Mouse (Mus musculus) kidney, embryonic 14.5 days (tissue): ENCODE measurements around the gene Tuba8. TPM values are rescaled to one million over a fixed set of nuclear protein-coding genes. Genes with fewer than 3 reads are reported as not detected.

ENCODE experiments used
- ATAC-seq: fragments of 200-750 bp; cut with Nextera tagmentation; 2 replicates; pipeline ENCODE4 v1.8.0; 2017; ENCODE audit warnings: moderate number of reproducible peaks, mild to moderate bottlenecking, moderate TSS enrichment, moderate library complexity; ENCODE audit not compliant: low FRiP score, low TSS enrichment
- H3K27ac ChIP-seq: fragments of 300-500 bp; sonication (generic); 2 replicates; pipeline ENCODE4 v1.5.1; 2014; ENCODE audit warnings: low read depth, mild to moderate bottlenecking, low read length, moderate library complexity, mixed read lengths
- H3K27me3 ChIP-seq: fragments of 300-500 bp; sonication (generic); 2 replicates; pipeline ENCODE4 v1.6.1; 2014; ENCODE audit warnings: mild to moderate bottlenecking, low read length; ENCODE audit not compliant: control insufficient read depth, insufficient read depth
- H3K36me3 ChIP-seq: fragments of 300-500 bp; sonication (generic); 2 replicates; pipeline ENCODE4 v1.6.1; 2014; ENCODE audit warnings: low read length, mixed read lengths; ENCODE audit not compliant: control insufficient read depth, insufficient read depth
- H3K4me1 ChIP-seq: fragments of 300-500 bp; sonication (generic); 2 replicates; pipeline ENCODE4 v1.6.1; 2014; ENCODE audit warnings: low read length, mixed read lengths; ENCODE audit not compliant: control insufficient read depth, insufficient read depth
- H3K4me2 ChIP-seq: fragments of 300-500 bp; sonication (generic); replicated peaks from 2 replicates; pipeline ENCODE4 v1.6.1; 2014; ENCODE audit warnings: low read depth, mild to moderate bottlenecking, low read length
- H3K4me3 ChIP-seq: fragments of 300-500 bp; sonication (generic); 2 replicates; pipeline ENCODE4 v1.5.1; 2014; ENCODE audit warnings: mild to moderate bottlenecking, low read length
- H3K9ac ChIP-seq: fragments of 300-500 bp; sonication (generic); 2 replicates; pipeline ENCODE4 v1.6.1; 2014; ENCODE audit warnings: low read depth, mild to moderate bottlenecking, low read length, moderate library complexity
- H3K9me3 ChIP-seq: fragments of 300-500 bp; sonication (generic); 2 replicates; pipeline ENCODE4 v1.6.1; 2016; ENCODE audit warnings: low read length; ENCODE audit not compliant: control insufficient read depth
- WGBS: fragments of 180-500 bp; shearing (Covaris S2); extraction: QIAGEN DNeasy Blood & Tissue Kit; methylation state at CpG from one replicate; pipeline ENCODE4 v1.1.7; 2014; 5-methylcytosine and 5-hydroxymethylcytosine counted together
- polyA plus RNA-seq: library from polyadenylated mRNA; unstranded; fragments of >200 nt; fragmentation: Nextera tagmentation; extraction: Ambion mirVana; gene quantifications from 2 replicates; pipeline ENCODE4 v1.2.1, GENCODE M21; 2014

Tuba8 gene
- polyA plus RNA-seq, 1 experiment from 2014 or later, result 0.18 TPM

GRCm38 (mm10) chr6:121236386-121236785 is 25.9 kb downstream of the Tuba8 start:
- Histone ChIP-seq H3K9ac (no peak overlapping the region), H3K4me1 (no peaks in the 10 kb centered on the region), H3K9me3 (no peaks in the 10 kb centered on the region), H3K4me3 (no peak overlapping the region), H3K4me2 (no peak overlapping the region), H3K36me3 (no peaks in the 10 kb centered on the region), H3K27me3 (peaks cover 3% of the 10 kb centered on the region; the same call in 1 of the 2 replicates), H3K27ac (no peak overlapping the region)
- WGBS, result 95% methylated on average over 2 of the region's 2 CpGs
- no peak for ATAC-seq

- no peaks in the 10 kb centered on the region for H3K9me3 ChIP-seq
- no peak for ATAC-seq
These were observed 27.7 kb downstream of the Tuba8 start for GRCm38 (mm10) chr6:121238209-121238608.

GRCm38 (mm10) chr6:121241780-121242179 is 31.3 kb downstream of the Tuba8 start:
- 74% methylated on average over 2 of the region's 2 CpGs for WGBS
- H3K4me3 ChIP-seq, result no peak overlapping the region
- H3K4me1 ChIP-seq, result 0 out of 2 replicates have a peak, but pooled peaks cover 3% of the 10 kb centered on the region
- H3K4me2 ChIP-seq, result no peak overlapping the region
- H3K9ac ChIP-seq, result no peak overlapping the region
- H3K27me3 ChIP-seq, result peaks cover 15% of the 10 kb centered on the region; the same call in 1 of the 2 replicates
- ATAC-seq, result no peak
- H3K9me3 ChIP-seq, result no peaks in the 10 kb centered on the region
- H3K27ac ChIP-seq, result no peak overlapping the region
- H3K36me3 ChIP-seq, result no peaks in the 10 kb centered on the region

More at GRCm38 (mm10) chr6:121238209-121238608, 27.7 kb downstream of the Tuba8 start:
- Histone ChIP-seq H3K27ac (no peak overlapping the region), H3K4me2 (no peak overlapping the region), H3K4me3 (no peak overlapping the region), H3K36me3 (no peaks in the 10 kb centered on the region), H3K27me3 (peaks cover 8% of the 10 kb centered on the region; the same call in 1 of the 2 replicates), H3K4me1 (no peaks in the 10 kb centered on the region), H3K9ac (no peak overlapping the region)
- WGBS, result 94% methylated on average over 4 of the region's 4 CpGs

- ATAC-seq, result no peak
- H3K4me1 ChIP-seq, result 0 out of 2 replicates have a peak, but pooled peaks cover 3% of the 10 kb centered on the region
- no peak overlapping the region for H3K4me3 ChIP-seq
- H3K36me3 ChIP-seq, result no peaks in the 10 kb centered on the region
- H3K4me2 ChIP-seq, result no peak overlapping the region; the same call in 1 of the 2 replicates
- H3K27ac ChIP-seq, result no peak overlapping the region
- H3K27me3 ChIP-seq, result peaks cover 15% of the 10 kb centered on the region; the same call in 1 of the 2 replicates
- 19% methylated on average over 10 of the region's 10 CpGs for WGBS
- H3K9ac ChIP-seq, result no peak overlapping the region
- H3K9me3 ChIP-seq, result no peaks in the 10 kb centered on the region
These were observed 32.7 kb downstream of the Tuba8 start for GRCm38 (mm10) chr6:121243161-121243560.

- Histone ChIP-seq H3K27me3 (peaks cover 15% of the 10 kb centered on the region; the same call in 1 of the 2 replicates), H3K4me3 (peak within 1 kb of the TSS; percentile 57), H3K4me1 (0 out of 2 replicates have a peak, but pooled peaks cover 3% of the 10 kb centered on the region), H3K36me3 (no peaks in the 10 kb centered on the region), H3K4me2 (peak within 1 kb of the TSS; percentile 67), H3K9ac (peak within 1 kb of the TSS; percentile 52), H3K27ac (no peak within 1 kb of the TSS), H3K9me3 (no peaks in the 10 kb centered on the region)
- ATAC-seq, result peak; percentile 94
- 7% methylated on average over 35 of the region's 35 CpGs for WGBS
These were observed 34.9 kb downstream of the Tuba8 start, which contains the start of gene Usp18 for GRCm38 (mm10) chr6:121245127-121246036. TSS of gene Usp18 (plus strand) at chr6:121245906.

GRCm38 (mm10) chr6:121246037-121246361 is 35.5 kb downstream of the Tuba8 start:
- Histone ChIP-seq H3K4me3 (peak overlapping the region; percentile 57), H3K9me3 (no peaks in the 10 kb centered on the region), H3K4me1 (0 out of 2 replicates have a peak, but pooled peaks cover 3% of the 10 kb centered on the region), H3K27ac (no peak overlapping the region), H3K9ac (peak overlapping the region; percentile 52), H3K4me2 (peak overlapping the region; percentile 67), H3K27me3 (peaks cover 13% of the 10 kb centered on the region; the same call in 1 of the 2 replicates), H3K36me3 (no peaks in the 10 kb centered on the region)
- 16% methylated on average over 4 of the region's 4 CpGs for WGBS
- no peak for ATAC-seq

GRCm38 (mm10) chr6:121250406-121250805 is 39.9 kb downstream of the Tuba8 start:
- no peak overlapping the region for H3K9ac ChIP-seq
- no peak for ATAC-seq
- no peak overlapping the region for H3K4me2 ChIP-seq
- no peaks in the 10 kb centered on the region for H3K36me3 ChIP-seq
- 59% methylated on average over 1 of the region's 1 CpGs for WGBS
- no peak overlapping the region for H3K4me3 ChIP-seq
- no peaks in the 10 kb centered on the region for H3K4me1 ChIP-seq
- H3K27me3 ChIP-seq, result no peaks in the 10 kb centered on the region
- no peaks in the 10 kb centered on the region for H3K9me3 ChIP-seq
- H3K27ac ChIP-seq, result no peak overlapping the region

- Histone ChIP-seq H3K9me3 (no peaks in the 10 kb centered on the region), H3K27ac (no peak overlapping the region), H3K9ac (no peak overlapping the region), H3K4me2 (no peak overlapping the region), H3K4me3 (no peak overlapping the region), H3K4me1 (no peaks in the 10 kb centered on the region), H3K27me3 (no peaks in the 10 kb centered on the region), H3K36me3 (no peaks in the 10 kb centered on the region)
- no peak for ATAC-seq
- 77% methylated on average over 5 of the region's 5 CpGs for WGBS
These were observed 40.8 kb downstream of the Tuba8 start for GRCm38 (mm10) chr6:121251256-121251655.

- Histone ChIP-seq H3K27me3 (no peaks in the 10 kb centered on the region), H3K27ac (no peak overlapping the region), H3K9me3 (peaks cover under 1% of the 10 kb centered on the region; the same call in 1 of the 2 replicates), H3K36me3 (no peaks in the 10 kb centered on the region), H3K9ac (no peak overlapping the region), H3K4me1 (no peaks in the 10 kb centered on the region), H3K4me3 (no peak overlapping the region), H3K4me2 (no peak overlapping the region)
- 29% methylated on average over 9 of the region's 9 CpGs for WGBS
- ATAC-seq, result no peak
These were observed 50.1 kb downstream of the Tuba8 start for GRCm38 (mm10) chr6:121260548-121260947.
